Mouse (Mus musculus): ENCODE measurements at regions not wholly inside any gene's neighbourhood (a gene's known extent, or its start where the extent isn't known, plus 50 kb on each side); places are given as distances from the start of the nearest gene placed in this dataset.

DNA sequence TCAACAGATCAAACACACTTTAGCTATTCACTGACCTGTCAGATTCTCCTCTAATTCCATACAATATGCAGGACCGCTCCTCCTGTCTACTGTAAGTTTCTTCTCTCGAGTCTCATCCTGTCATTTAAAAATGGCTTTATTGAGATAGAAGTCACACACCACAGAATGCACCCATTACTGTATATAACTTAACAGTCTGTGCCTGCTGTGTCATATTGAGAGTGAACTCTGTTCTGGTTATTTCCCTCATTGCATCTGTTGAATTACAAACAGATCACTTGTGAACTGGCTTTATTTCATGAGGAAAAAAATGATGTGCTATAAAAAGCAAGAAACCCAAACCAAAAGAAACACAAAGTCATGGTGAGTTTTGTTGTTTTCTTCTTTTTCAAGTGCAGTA is 198.2 kb downstream of the Kcnrg start:
- TF ChIP-seq GATA1 (IDR thresholded peaks at IDR 0.05; ENCODE audit: low read length) (no peak), TAL1 (IDR thresholded peaks at IDR 0.05; ENCODE audit: low read length) (no peak)

All from erythroblast, embryonic 14.5 days (primary cell).